Mouse (Mus musculus) cerebellum, adult 11 months (tissue): ENCODE results near the gene Tnf.
A peak's percentile ranks its signal among the peaks of the same experiment; 100 is the strongest.

ENCODE experiments used
- DNase-seq: peaks from one replicate; pipeline ENCODE4 v3.0.0; 2022

Gene Tnf

GRCm38 (mm10) chr17:35197126-35197525 lies 4.7 kb downstream of the Tnf start:
- no peak for DNase-seq

GRCm38 (mm10) chr17:35196321-35196641 lies 5.5 kb downstream of the Tnf start:
- DNase-seq = no peak

GRCm38 (mm10) chr17:35195631-35196320 lies 6.0 kb downstream of the Tnf start:
- peak; percentile 47 for DNase-seq

GRCm38 (mm10) chr17:35194844-35195630 lies 6.8 kb downstream of the Tnf start:
- DNase-seq = no peak

- DNase-seq = no peak
These were observed 7.6 kb downstream of the Tnf start, which contains the start of gene Ltb for GRCm38 (mm10) chr17:35193881-35194843. Gene Ltb, plus strand, starts transcription at chr17:35194439.

- DNase-seq = no peak
These were observed 8.9 kb downstream of the Tnf start for GRCm38 (mm10) chr17:35192924-35193323.

GRCm38 (mm10) chr17:35191723-35192122 lies 10.1 kb downstream of the Tnf start:
- no peak for DNase-seq

- no peak for DNase-seq
These were observed 11.7 kb downstream of the Tnf start for GRCm38 (mm10) chr17:35190096-35190495.

GRCm38 (mm10) chr17:35189186-35189585 lies 12.6 kb downstream of the Tnf start:
- DNase-seq = no peak

- no peak for DNase-seq
These were observed 13.7 kb downstream of the Tnf start, which contains the start of gene Lst1 for GRCm38 (mm10) chr17:35187959-35188610. Gene Lst1, minus strand, starts transcription at chr17:35188439.

GRCm38 (mm10) chr17:35187345-35187744 lies 14.5 kb downstream of the Tnf start:
- DNase-seq = no peak

- no peak for DNase-seq
These were observed 15.1 kb downstream of the Tnf start for GRCm38 (mm10) chr17:35186681-35187080.

GRCm38 (mm10) chr17:35185639-35186611 lies 15.9 kb downstream of the Tnf start:
- DNase-seq = no peak

GRCm38 (mm10) chr17:35180093-35180492 lies 21.7 kb downstream of the Tnf start:
- DNase-seq = no peak

- no peak for DNase-seq
These were observed 23.3 kb downstream of the Tnf start for GRCm38 (mm10) chr17:35178528-35178927.

GRCm38 (mm10) chr17:35175968-35176367 lies 25.8 kb downstream of the Tnf start, which contains the start of gene Aif1:
Gene Aif1, minus strand, starts transcription at chr17:35176068.
- DNase-seq = no peak

GRCm38 (mm10) chr17:35175382-35175781 lies 26.4 kb downstream of the Tnf start:
- DNase-seq = no peak

GRCm38 (mm10) chr17:35174201-35174977 lies 27.4 kb downstream of the Tnf start:
- no peak for DNase-seq

GRCm38 (mm10) chr17:35173329-35173728 lies 28.5 kb downstream of the Tnf start:
- no peak for DNase-seq

- no peak for DNase-seq
These were observed 29.2 kb downstream of the Tnf start for GRCm38 (mm10) chr17:35172445-35173234.
